Comparison of ENCODE assay signal across 17 mouse cellular contexts in the genomic region with DNA sequence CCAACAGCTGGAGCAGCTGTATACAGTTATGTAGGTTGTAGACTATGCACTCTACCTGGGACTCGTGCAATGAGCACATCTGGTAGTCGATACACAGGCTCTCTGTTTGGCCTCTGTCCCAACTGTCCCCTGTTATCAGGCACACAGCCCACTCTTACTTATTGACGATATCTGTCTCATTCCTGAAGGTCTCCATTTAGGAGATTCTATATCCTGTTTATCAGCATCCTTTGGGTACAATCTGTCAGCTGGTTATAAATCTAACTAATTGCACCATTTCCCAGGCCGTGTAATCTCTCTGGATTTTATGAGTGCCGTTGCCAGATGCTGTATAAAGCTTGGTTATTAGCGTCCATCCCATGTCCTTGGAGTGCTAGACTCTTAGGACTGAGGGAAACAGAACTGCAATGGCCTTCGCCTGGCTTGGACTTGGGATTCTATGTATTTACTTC. TPM values are rescaled to one million over a fixed set of nuclear protein-coding genes. Genes with fewer than 3 reads are reported as not detected.
DNase-seq lines count a peak whose midpoint lies in the region; ATAC-seq and TF ChIP-seq lines count a peak whose summit lies in the region.
"Had no signal": no experiment of that assay in that cellular context is flagged by ENCODE, and none has a peak within 500 bp of the region (broad histone marks: within the 10 kb centered on the region; RNA-seq: fewer than 3 reads in every experiment).

No protein-coding gene starts in this region.

- no peak overlapping the region for H3K9ac ChIP-seq in kidney, embryonic 14.5 days (ENCODE audit: low read depth, low read length)
- H3K9ac ChIP-seq in limb, embryonic 14.5 days (ENCODE audit: low read depth, low read length, severe bottlenecking), result no peak overlapping the region
- no peak overlapping the region for H3K9ac ChIP-seq in stomach, embryonic 15.5 days
- H3K9ac ChIP-seq in hindbrain, embryonic 16.5 days (ENCODE audit: low read depth, low read length), result no peak overlapping the region

- no peaks in the 10 kb centered on the region for H3K9me3 ChIP-seq in kidney, embryonic 14.5 days (ENCODE audit: control insufficient read depth, low read length)
- no peaks in the 10 kb centered on the region for H3K9me3 ChIP-seq in limb, embryonic 14.5 days (ENCODE audit: control insufficient read depth, low read length)
- no peaks in the 10 kb centered on the region for H3K9me3 ChIP-seq in stomach, embryonic 15.5 days
- H3K9me3 ChIP-seq in forebrain, embryonic 10.5 days, result no peaks in the 10 kb centered on the region
- H3K9me3 ChIP-seq in hindbrain, embryonic 16.5 days (ENCODE audit: control insufficient read depth, low read length), result no peaks in the 10 kb centered on the region

- 50% methylated on average over 7 of the region's 7 CpGs for WGBS in kidney, embryonic 14.5 days
- 15% methylated on average over 7 of the region's 7 CpGs for WGBS in limb, embryonic 14.5 days
- 35% methylated on average over 7 of the region's 7 CpGs for WGBS in stomach, embryonic 15.5 days
- WGBS in forebrain, embryonic 10.5 days, result 92% methylated on average over 7 of the region's 7 CpGs
- 54% methylated on average over 7 of the region's 7 CpGs for WGBS in hindbrain, embryonic 16.5 days

- H3K4me3 ChIP-seq in kidney, embryonic 14.5 days (ENCODE audit: low read length), result no peak overlapping the region
- no peak overlapping the region for H3K4me3 ChIP-seq in limb, embryonic 14.5 days (replicated peaks; ENCODE audit: low read length)
- H3K4me3 ChIP-seq in stomach, embryonic 15.5 days (replicated peaks), result no peak overlapping the region
- H3K4me3 ChIP-seq in forebrain, embryonic 10.5 days, result no peak overlapping the region
- H3K4me3 ChIP-seq in hindbrain, embryonic 16.5 days (ENCODE audit: low read length), result no peak overlapping the region

- TF ChIP-seq POLR2A in limb, embryonic 14.5 days (IDR thresholded peaks at IDR 0.05; ENCODE audit: borderline replicate concordance, extremely low read depth, insufficient read depth, insufficient read length), result no peak

- no peaks in the 10 kb centered on the region for H3K36me3 ChIP-seq in kidney, embryonic 14.5 days (ENCODE audit: control insufficient read depth, insufficient read depth, low read length)
- no peaks in the 10 kb centered on the region for H3K36me3 ChIP-seq in limb, embryonic 14.5 days (ENCODE audit: control insufficient read depth, insufficient read depth, low read length)
- no peaks in the 10 kb centered on the region for H3K36me3 ChIP-seq in stomach, embryonic 15.5 days
- H3K36me3 ChIP-seq in forebrain, embryonic 10.5 days (replicated peaks), result no peaks in the 10 kb centered on the region
- H3K36me3 ChIP-seq in hindbrain, embryonic 16.5 days (ENCODE audit: control insufficient read depth, insufficient read depth, low read length), result no peaks in the 10 kb centered on the region

- no peak overlapping the region for H3K4me2 ChIP-seq in kidney, embryonic 14.5 days (replicated peaks; ENCODE audit: low read depth, low read length)
- no peak overlapping the region for H3K4me2 ChIP-seq in limb, embryonic 14.5 days (replicated peaks; ENCODE audit: low read depth, low read length, severe bottlenecking)
- no peak overlapping the region for H3K4me2 ChIP-seq in stomach, embryonic 15.5 days
- H3K4me2 ChIP-seq in hindbrain, embryonic 16.5 days (ENCODE audit: low read length), result no peak overlapping the region

- ATAC-seq in kidney, embryonic 14.5 days (ENCODE audit: low FRiP score, low TSS enrichment), result no peak
- peak; percentile 80 for ATAC-seq in limb, embryonic 14.5 days (ENCODE audit: low FRiP score, low read depth)
- peak; percentile 27; the same call in 1 of the 2 replicates for ATAC-seq in stomach, embryonic 15.5 days (ENCODE audit: insufficient read depth, low FRiP score, low read depth)
- no peak for ATAC-seq in hindbrain, embryonic 16.5 days
- ATAC-seq: forebrain, embryonic 16.5 days; hindbrain, postnatal 0 days had no signal

- no peak overlapping the region for H3K27ac ChIP-seq in kidney, embryonic 14.5 days (ENCODE audit: low read depth, low read length)
- H3K27ac ChIP-seq in limb, embryonic 14.5 days (replicated peaks; ENCODE audit: low read depth, low read length), result no peak overlapping the region
- no peak overlapping the region for H3K27ac ChIP-seq in stomach, embryonic 15.5 days
- H3K27ac ChIP-seq in forebrain, embryonic 10.5 days, result no peak overlapping the region
- no peak overlapping the region for H3K27ac ChIP-seq in hindbrain, embryonic 16.5 days (ENCODE audit: low read depth, low read length)
- H3K27ac ChIP-seq: hindbrain, postnatal 0 days had no signal

- no peaks in the 10 kb centered on the region for H3K27me3 ChIP-seq in kidney, embryonic 14.5 days (ENCODE audit: control insufficient read depth, insufficient read depth, low read length)
- H3K27me3 ChIP-seq in limb, embryonic 14.5 days (ENCODE audit: control insufficient read depth, insufficient read depth, low read length), result no peaks in the 10 kb centered on the region
- no peaks in the 10 kb centered on the region for H3K27me3 ChIP-seq in stomach, embryonic 15.5 days (replicated peaks)
- H3K27me3 ChIP-seq in forebrain, embryonic 10.5 days (ENCODE audit: poor library complexity, severe bottlenecking), result no peaks in the 10 kb centered on the region
- no peaks in the 10 kb centered on the region for H3K27me3 ChIP-seq in hindbrain, embryonic 16.5 days (replicated peaks; ENCODE audit: control insufficient read depth, insufficient read depth, low read length)

- H3K4me1 ChIP-seq in kidney, embryonic 14.5 days (ENCODE audit: control insufficient read depth, insufficient read depth, low read length), result no peaks in the 10 kb centered on the region
- H3K4me1 ChIP-seq in limb, embryonic 14.5 days (ENCODE audit: control insufficient read depth, insufficient read depth, low read length), result peaks cover 7% of the 10 kb centered on the region
- H3K4me1 ChIP-seq in stomach, embryonic 15.5 days, result no peaks in the 10 kb centered on the region
- H3K4me1 ChIP-seq in forebrain, embryonic 10.5 days, result 0 out of 2 replicates have a peak, but pooled peaks cover under 1% of the 10 kb centered on the region
- no peaks in the 10 kb centered on the region for H3K4me1 ChIP-seq in hindbrain, embryonic 16.5 days (ENCODE audit: control insufficient read depth, insufficient read depth, low read depth, low read length)

- peak; percentile 15 for DNase-seq in kidney, postnatal 10 days
- DNase-seq in ovary, adult 18-20 months (ENCODE audit: low spot score), result peak; percentile 51
- DNase-seq in ovary, postnatal 14 days (ENCODE audit: low spot score), result no peak
- DNase-seq in limb, embryonic 14.5 days (ENCODE audit: low spot score), result peak; percentile 67
- DNase-seq in forebrain, embryonic 10.5 days (ENCODE audit: extremely low spot score, low spot score), result no peak
- DNase-seq: cerebellum, adult 9-10 months; heart, postnatal 14 days; liver; midbrain, embryonic 14.5 days; thymus, postnatal 36 days had no signal

RNA-seq across cellular contexts. Expression of a gene that starts 0.7 kb away (rescaled TPM):
- not detected in 2 replicates for polyA plus RNA-seq in kidney, embryonic 14.5 days (2014; fragmentation: Nextera tagmentation; extraction: Ambion mirVana)
- not detected in 2 replicates for polyA plus RNA-seq in limb, embryonic 14.5 days (2012; rRNA removed)
- polyA plus RNA-seq in limb, embryonic 14.5 days (2014; fragmentation: Nextera tagmentation; extraction: Ambion mirVana), result not detected in 2 replicates
- not detected in 2 replicates for polyA plus RNA-seq in stomach, embryonic 15.5 days (2015; fragmentation: Nextera tagmentation; extraction: Ambion mirVana)
- not detected in 2 replicates for polyA plus RNA-seq in forebrain, embryonic 10.5 days (2016; fragmentation: Nextera tagmentation; extraction: Ambion mirVana)
- not detected in 2 replicates for polyA plus RNA-seq in hindbrain, embryonic 16.5 days (2015; fragmentation: Nextera tagmentation; extraction: Ambion mirVana)
- polyA plus RNA-seq: forebrain, embryonic 16.5 days; hindbrain, postnatal 0 days; midbrain, embryonic 14.5 days; small intestine, adult 2 months; stomach, embryonic 14.5 days had no signal

Comparison
In these comparisons a context has a peak if more than half of its experiments do, and no peak if none do; other contexts are left out.
1. DNase-seq: peak in kidney, postnatal 10 days (single experiment), ovary, adult 18-20 months (single experiment) and limb, embryonic 14.5 days (single experiment); none in ovary, postnatal 14 days (single experiment) and forebrain, embryonic 10.5 days (single experiment).
2. ATAC-seq: peak in limb, embryonic 14.5 days (single experiment) and stomach, embryonic 15.5 days (single experiment); none in kidney, embryonic 14.5 days (single experiment) and hindbrain, embryonic 16.5 days (single experiment).